Mouse (Mus musculus): ENCODE measurements at regions not wholly inside any gene's neighbourhood (a gene's known extent, or its start where the extent isn't known, plus 50 kb on each side); places are given as distances from the start of the nearest gene placed in this dataset.

- Histone ChIP-seq H3K27ac (ENCODE audit: control insufficient read depth, insufficient read depth, low read depth, low read length) (no peak overlapping the region), H3K4me3 (ENCODE audit: control insufficient read depth, low read depth, low read length) (no peak overlapping the region), H3K4me1 (ENCODE audit: control insufficient read depth, insufficient read depth, low read length) (no peaks in the 10 kb centered on the region), H3K36me3 (ENCODE audit: control insufficient read depth, insufficient read depth, low read length) (no peaks in the 10 kb centered on the region), H3K27me3 (ENCODE audit: control insufficient read depth, insufficient read depth, low read length) (no peaks in the 10 kb centered on the region)
- no peak for TF ChIP-seq CTCF (IDR thresholded peaks at IDR 0.05; ENCODE audit: control insufficient read depth, insufficient read depth, insufficient replicate concordance, low read depth, low read length)
- TF ChIP-seq POLR2A (IDR thresholded peaks at IDR 0.05; ENCODE audit: control insufficient read depth, low read depth, low read length), result no peak
Observed at GRCm38 (mm10) chr6:51009526-51010340, 355.5 kb upstream of the Npvf start.

GRCm38 (mm10) chr6:51010536-51010935 is 356.3 kb upstream of the Npvf start:
- Histone ChIP-seq H3K27me3 (ENCODE audit: control insufficient read depth, insufficient read depth, low read length) (no peaks in the 10 kb centered on the region), H3K27ac (ENCODE audit: control insufficient read depth, insufficient read depth, low read depth, low read length) (no peak overlapping the region), H3K4me1 (ENCODE audit: control insufficient read depth, insufficient read depth, low read length) (no peaks in the 10 kb centered on the region), H3K36me3 (ENCODE audit: control insufficient read depth, insufficient read depth, low read length) (no peaks in the 10 kb centered on the region), H3K4me3 (ENCODE audit: control insufficient read depth, low read depth, low read length) (no peak overlapping the region)
- TF ChIP-seq CTCF (IDR thresholded peaks at IDR 0.05; ENCODE audit: control insufficient read depth, insufficient read depth, insufficient replicate concordance, low read depth, low read length), result no peak
- TF ChIP-seq POLR2A (IDR thresholded peaks at IDR 0.05; ENCODE audit: control insufficient read depth, low read depth, low read length), result no peak

- H3K4me3 ChIP-seq (ENCODE audit: control insufficient read depth, low read depth, low read length), result no peak overlapping the region
- H3K4me1 ChIP-seq (ENCODE audit: control insufficient read depth, insufficient read depth, low read length), result no peaks in the 10 kb centered on the region
- H3K36me3 ChIP-seq (ENCODE audit: control insufficient read depth, insufficient read depth, low read length), result no peaks in the 10 kb centered on the region
- no peak for TF ChIP-seq CTCF (IDR thresholded peaks at IDR 0.05; ENCODE audit: control insufficient read depth, insufficient read depth, insufficient replicate concordance, low read depth, low read length)
- no peak for TF ChIP-seq POLR2A (IDR thresholded peaks at IDR 0.05; ENCODE audit: control insufficient read depth, low read depth, low read length)
- no peak overlapping the region for H3K27ac ChIP-seq (ENCODE audit: control insufficient read depth, insufficient read depth, low read depth, low read length)
- no peaks in the 10 kb centered on the region for H3K27me3 ChIP-seq (ENCODE audit: control insufficient read depth, insufficient read depth, low read length)
Observed at GRCm38 (mm10) chr6:51012086-51012830, 358.0 kb upstream of the Npvf start.

GRCm38 (mm10) chr6:51015735-51016134 is 361.5 kb upstream of the Npvf start:
- Histone ChIP-seq H3K36me3 (ENCODE audit: control insufficient read depth, insufficient read depth, low read length) (no peaks in the 10 kb centered on the region), H3K4me1 (ENCODE audit: control insufficient read depth, insufficient read depth, low read length) (no peaks in the 10 kb centered on the region), H3K27ac (ENCODE audit: control insufficient read depth, insufficient read depth, low read depth, low read length) (no peak overlapping the region), H3K27me3 (ENCODE audit: control insufficient read depth, insufficient read depth, low read length) (no peaks in the 10 kb centered on the region), H3K4me3 (ENCODE audit: control insufficient read depth, low read depth, low read length) (no peak overlapping the region)
- no peak for TF ChIP-seq POLR2A (IDR thresholded peaks at IDR 0.05; ENCODE audit: control insufficient read depth, low read depth, low read length)
- no peak for TF ChIP-seq CTCF (IDR thresholded peaks at IDR 0.05; ENCODE audit: control insufficient read depth, insufficient read depth, insufficient replicate concordance, low read depth, low read length)

GRCm38 (mm10) chr6:51016441-51017070 is 362.3 kb upstream of the Npvf start:
- H3K27ac ChIP-seq (ENCODE audit: control insufficient read depth, insufficient read depth, low read depth, low read length), result no peak overlapping the region
- TF ChIP-seq CTCF (IDR thresholded peaks at IDR 0.05; ENCODE audit: control insufficient read depth, insufficient read depth, insufficient replicate concordance, low read depth, low read length), result no peak
- TF ChIP-seq POLR2A (IDR thresholded peaks at IDR 0.05; ENCODE audit: control insufficient read depth, low read depth, low read length), result no peak
- no peak overlapping the region for H3K4me3 ChIP-seq (ENCODE audit: control insufficient read depth, low read depth, low read length)
- no peaks in the 10 kb centered on the region for H3K4me1 ChIP-seq (ENCODE audit: control insufficient read depth, insufficient read depth, low read length)
- no peaks in the 10 kb centered on the region for H3K36me3 ChIP-seq (ENCODE audit: control insufficient read depth, insufficient read depth, low read length)
- no peaks in the 10 kb centered on the region for H3K27me3 ChIP-seq (ENCODE audit: control insufficient read depth, insufficient read depth, low read length)

GRCm38 (mm10) chr6:51017260-51017999 is 363.2 kb upstream of the Npvf start:
- H3K27ac ChIP-seq (ENCODE audit: control insufficient read depth, insufficient read depth, low read depth, low read length), result no peak overlapping the region
- no peaks in the 10 kb centered on the region for H3K27me3 ChIP-seq (ENCODE audit: control insufficient read depth, insufficient read depth, low read length)
- H3K4me1 ChIP-seq (ENCODE audit: control insufficient read depth, insufficient read depth, low read length), result no peaks in the 10 kb centered on the region
- H3K4me3 ChIP-seq (ENCODE audit: control insufficient read depth, low read depth, low read length), result no peak overlapping the region
- H3K36me3 ChIP-seq (ENCODE audit: control insufficient read depth, insufficient read depth, low read length), result no peaks in the 10 kb centered on the region
- TF ChIP-seq POLR2A (IDR thresholded peaks at IDR 0.05; ENCODE audit: control insufficient read depth, low read depth, low read length) (no peak), CTCF (IDR thresholded peaks at IDR 0.05; ENCODE audit: control insufficient read depth, insufficient read depth, insufficient replicate concordance, low read depth, low read length) (no peak)
